Mouse (Mus musculus) stomach, embryonic 16.5 days (tissue): ENCODE measurements around the gene Pcyt1b. TPM values are rescaled to one million over a fixed set of nuclear protein-coding genes. Genes with fewer than 3 reads are reported as not detected.

ENCODE experiments used
- ATAC-seq: fragments of 200-750 bp; cut with Nextera tagmentation; 2 replicates; pipeline ENCODE4 v1.8.0; 2017; ENCODE audit warnings: moderate number of reproducible peaks, moderate TSS enrichment; ENCODE audit not compliant: insufficient read depth, low FRiP score
- H3K27ac ChIP-seq: fragments of 300-500 bp; sonication (generic); 2 replicates; pipeline ENCODE4 v1.5.1; 2014; ENCODE audit warnings: low read length
- H3K27me3 ChIP-seq: fragments of 300-500 bp; sonication (generic); 2 replicates; pipeline ENCODE4 v1.6.1; 2014; ENCODE audit warnings: low read length, control low read depth, mixed read lengths; ENCODE audit not compliant: control insufficient read depth, insufficient read depth
- H3K36me3 ChIP-seq: fragments of 300-500 bp; sonication (generic); 2 replicates; pipeline ENCODE4 v1.6.1; 2014; ENCODE audit warnings: low read length; ENCODE audit not compliant: control insufficient read depth, insufficient read depth
- H3K4me1 ChIP-seq: fragments of 300-500 bp; sonication (generic); 2 replicates; pipeline ENCODE4 v1.6.1; 2014; ENCODE audit warnings: low read length, control low read depth, mixed read lengths; ENCODE audit not compliant: control insufficient read depth, insufficient read depth
- H3K4me2 ChIP-seq: fragments of 300-500 bp; sonication (generic); 2 replicates; pipeline ENCODE4 v1.6.1; 2014; ENCODE audit warnings: low read depth, low read length, mixed read lengths
- H3K4me3 ChIP-seq: fragments of 300-500 bp; sonication (generic); replicated peaks from 2 replicates; pipeline ENCODE4 v1.5.1; 2014; ENCODE audit warnings: mild to moderate bottlenecking, low read length
- H3K9ac ChIP-seq: fragments of 300-500 bp; sonication (generic); 2 replicates; pipeline ENCODE4 v1.6.1; 2014; ENCODE audit warnings: low read length
- H3K9me3 ChIP-seq: fragments of 300-500 bp; sonication (generic); replicated peaks from 2 replicates; pipeline ENCODE4 v1.6.1; 2016; ENCODE audit warnings: low read length, control low read depth; ENCODE audit not compliant: control insufficient read depth
- WGBS: fragments of 180-500 bp; shearing (Covaris S2); extraction: QIAGEN DNeasy Blood & Tissue Kit; methylation state at CpG from one replicate; pipeline ENCODE4 v1.1.7; 2014; 5-methylcytosine and 5-hydroxymethylcytosine counted together
- polyA plus RNA-seq: library from polyadenylated mRNA; unstranded; fragments of >200 nt; fragmentation: Nextera tagmentation; extraction: Ambion mirVana; gene quantifications from 2 replicates; pipeline ENCODE4 v1.2.1, GENCODE M21; 2015

Gene Pcyt1b
- polyA plus RNA-seq, 1 experiment from 2014 or later, result 2.8 TPM

DNA sequence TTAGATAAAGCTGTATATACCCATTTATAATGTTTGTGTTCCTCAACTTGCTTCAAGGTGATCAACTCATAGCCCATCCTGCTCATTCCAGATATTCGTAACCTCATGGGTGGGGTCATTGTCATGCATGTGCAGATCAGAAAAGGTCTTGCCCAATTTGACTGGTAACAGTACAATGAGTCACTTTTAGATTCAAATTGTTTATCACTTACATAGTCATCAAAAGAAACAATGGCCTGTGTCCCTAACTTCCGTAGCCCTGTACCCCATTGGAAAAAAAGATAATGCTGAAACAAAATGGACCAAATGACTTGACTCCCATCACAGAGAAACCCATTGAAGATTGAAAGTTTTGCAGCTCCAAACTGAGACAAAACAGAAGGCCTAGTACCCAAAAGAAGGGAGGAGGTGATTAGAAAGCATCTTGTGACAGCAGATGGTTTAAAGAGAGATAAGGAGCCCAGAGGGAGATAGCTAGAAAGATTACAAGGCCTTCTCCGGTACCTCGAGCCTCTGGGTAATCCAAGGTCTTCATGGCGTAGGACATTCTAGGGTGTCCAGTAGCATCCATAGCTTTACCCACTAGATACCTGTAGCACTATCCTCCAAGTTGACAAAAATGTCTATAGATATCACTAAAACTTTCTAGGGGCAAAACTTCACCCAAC lies 9.4 kb downstream of the Pcyt1b start:
- 84% methylated on average over 5 of the region's 5 CpGs for WGBS
- no peaks in the 10 kb centered on the region for H3K36me3 ChIP-seq
- H3K4me2 ChIP-seq, result no peak overlapping the region
- H3K27ac ChIP-seq, result no peak overlapping the region
- H3K9ac ChIP-seq, result no peak overlapping the region
- ATAC-seq, result no peak
- no peaks in the 10 kb centered on the region for H3K4me1 ChIP-seq
- H3K4me3 ChIP-seq, result no peak overlapping the region
- H3K9me3 ChIP-seq, result no peaks in the 10 kb centered on the region
- H3K27me3 ChIP-seq, result no peaks in the 10 kb centered on the region

DNA sequence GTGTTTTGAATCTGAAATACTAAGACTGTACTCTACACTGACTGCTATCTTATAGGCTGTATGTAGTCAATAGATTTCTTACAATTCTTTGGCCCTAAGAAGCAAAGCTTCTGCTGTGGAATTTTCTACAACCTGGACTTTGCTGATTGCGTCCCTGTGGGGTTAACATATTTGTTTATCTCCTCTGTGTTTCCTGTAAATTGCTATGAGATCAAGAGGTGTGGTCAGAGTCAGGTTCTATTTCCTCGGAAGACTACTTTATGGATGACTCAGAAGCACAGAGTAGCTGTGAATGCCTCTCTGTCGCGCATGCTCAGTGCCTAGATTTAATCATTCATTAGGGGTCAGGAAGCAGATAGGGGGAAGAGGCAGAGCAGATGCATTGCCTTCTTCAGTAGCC lies 10.1 kb downstream of the Pcyt1b start:
- no peaks in the 10 kb centered on the region for H3K4me1 ChIP-seq
- H3K27me3 ChIP-seq, result no peaks in the 10 kb centered on the region
- H3K4me2 ChIP-seq, result no peak overlapping the region
- no peaks in the 10 kb centered on the region for H3K9me3 ChIP-seq
- no peaks in the 10 kb centered on the region for H3K36me3 ChIP-seq
- no peak overlapping the region for H3K27ac ChIP-seq
- 63% methylated on average over 4 of the region's 4 CpGs for WGBS
- no peak overlapping the region for H3K9ac ChIP-seq
- H3K4me3 ChIP-seq, result no peak overlapping the region
- no peak for ATAC-seq

DNA sequence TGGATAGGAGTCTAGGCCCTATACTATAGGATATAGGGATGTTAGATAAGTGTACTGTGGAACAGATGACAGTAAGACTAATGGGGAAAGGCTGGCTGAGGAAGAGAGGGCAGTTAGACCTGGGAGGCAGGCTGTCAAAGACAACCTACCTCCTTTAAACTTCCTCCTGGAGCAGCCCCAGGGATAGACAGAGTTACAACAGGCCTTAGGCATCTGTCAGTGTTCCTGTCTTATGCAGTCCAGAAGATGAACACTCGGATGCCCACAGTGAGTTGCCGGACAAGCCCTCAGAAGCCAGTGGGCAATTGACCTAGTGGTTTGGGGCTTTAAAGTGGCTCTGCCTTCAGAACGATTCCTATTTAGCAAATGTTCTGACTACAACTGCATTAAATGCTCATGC lies 19.8 kb downstream of the Pcyt1b start:
- Histone ChIP-seq H3K4me3 (peak overlapping the region; percentile 43; the same call in 1 of the 2 replicates), H3K4me2 (peak overlapping the region; percentile 63), H3K27ac (no peak overlapping the region), H3K27me3 (no peaks in the 10 kb centered on the region), H3K4me1 (no peaks in the 10 kb centered on the region), H3K36me3 (no peaks in the 10 kb centered on the region), H3K9ac (no peak overlapping the region), H3K9me3 (no peaks in the 10 kb centered on the region)
- no peak for ATAC-seq
- WGBS, result 37% methylated on average over 3 of the region's 3 CpGs

DNA sequence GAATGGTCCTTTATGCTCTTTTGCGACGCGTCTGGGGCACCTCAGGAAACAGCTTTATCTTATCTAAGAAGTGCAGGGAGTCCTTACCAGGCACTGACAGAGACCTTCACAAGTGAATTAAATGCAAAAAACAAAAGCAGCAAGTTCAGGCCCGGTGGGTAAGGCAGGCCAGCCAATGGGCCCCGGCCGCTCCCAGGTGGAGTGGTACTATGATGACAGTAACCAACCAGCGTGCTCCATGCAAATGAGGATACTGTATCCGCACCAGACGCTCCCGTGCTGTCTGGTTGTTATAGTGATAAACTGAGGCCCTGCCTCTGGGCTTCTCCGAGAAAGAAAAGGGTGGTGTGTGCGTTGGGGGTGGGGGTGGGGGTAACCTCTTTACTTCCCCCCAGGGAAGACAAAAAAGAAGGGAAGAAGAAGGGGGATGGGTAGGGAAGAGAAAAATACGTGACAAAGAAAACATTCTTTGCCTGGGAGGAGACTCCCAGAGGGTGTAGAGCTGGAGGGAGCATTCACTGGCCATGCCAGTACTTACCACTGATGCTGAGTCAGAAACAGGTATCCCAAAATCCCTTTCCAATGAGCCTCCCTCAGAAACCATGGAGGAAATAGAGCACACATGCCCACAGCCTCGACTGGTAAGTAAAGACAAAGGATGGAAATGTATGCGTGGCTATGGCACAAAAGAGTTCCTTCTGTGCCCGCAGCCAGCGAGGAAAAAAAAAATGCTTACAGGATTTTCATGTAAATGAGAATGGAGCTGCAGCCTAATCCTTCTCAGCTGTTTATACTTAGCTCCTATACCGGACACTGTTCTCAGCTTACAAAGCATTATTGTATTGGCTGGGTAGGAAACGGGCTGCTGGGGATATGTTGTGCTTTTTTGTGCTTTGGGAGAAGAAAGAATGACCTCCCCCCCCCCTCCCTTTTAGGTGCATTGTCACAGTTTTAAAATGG lies 20.5 kb downstream of the Pcyt1b start:
- WGBS, result 10% methylated on average over 19 of the region's 19 CpGs

DNA sequence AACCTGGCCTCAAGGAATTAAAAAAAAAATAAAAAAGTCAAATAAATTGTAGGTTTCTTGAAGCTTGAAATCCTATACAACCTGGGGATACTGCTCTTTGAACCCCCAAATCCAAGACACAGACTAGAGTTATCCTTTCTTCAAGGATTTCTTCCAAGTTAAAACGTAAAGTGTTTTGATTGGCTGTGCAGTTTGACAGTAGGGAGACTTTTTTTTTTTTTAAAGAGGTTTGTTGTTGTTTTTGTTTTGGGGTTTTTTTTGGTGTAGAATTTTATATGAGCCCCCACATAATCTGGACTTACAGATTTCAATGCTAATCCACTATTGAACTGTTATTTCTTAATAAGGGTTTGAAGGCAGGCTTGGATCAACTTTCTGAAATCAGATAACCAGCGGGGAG lies 21.6 kb downstream of the Pcyt1b start:
- 70% methylated on average over 2 of the region's 2 CpGs for WGBS
- Histone ChIP-seq H3K4me3 (no peak overlapping the region; the same call in 1 of the 2 replicates), H3K27ac (no peak overlapping the region), H3K27me3 (no peaks in the 10 kb centered on the region), H3K9me3 (no peaks in the 10 kb centered on the region), H3K36me3 (no peaks in the 10 kb centered on the region), H3K9ac (no peak overlapping the region), H3K4me2 (0 out of 2 replicates have a peak overlapping the region, but pooled peaks have one; percentile 63), H3K4me1 (no peaks in the 10 kb centered on the region)
- no peak for ATAC-seq

More for the DNA sequence above, 20.5 kb downstream of the Pcyt1b start:
- Histone ChIP-seq H3K9ac (peak overlapping the region; percentile 50), H3K4me3 (peak overlapping the region; percentile 43), H3K36me3 (no peaks in the 10 kb centered on the region), H3K4me1 (no peaks in the 10 kb centered on the region), H3K4me2 (peak overlapping the region; percentile 63), H3K27ac (no peak overlapping the region), H3K9me3 (no peaks in the 10 kb centered on the region), H3K27me3 (no peaks in the 10 kb centered on the region)
- peak; percentile 95 for ATAC-seq

DNA sequence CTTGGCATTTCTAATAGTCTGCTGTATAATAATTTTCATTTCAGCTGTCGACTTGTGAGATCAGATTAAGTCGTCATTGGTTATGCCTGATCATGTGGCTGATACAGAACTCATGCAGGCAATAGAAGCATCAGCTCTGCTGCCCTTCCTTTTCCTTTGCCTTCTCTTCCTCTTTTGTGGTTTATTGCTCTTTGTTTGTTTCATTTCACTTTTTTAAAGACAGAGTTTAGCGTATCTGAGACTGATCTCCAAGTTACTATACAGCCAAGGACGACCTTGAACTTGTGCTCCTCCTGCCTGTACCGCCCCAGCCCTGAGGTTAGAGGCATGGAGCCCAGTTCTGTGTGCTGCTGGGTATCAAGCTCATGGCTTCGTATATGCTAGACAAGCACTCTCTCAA lies 34.6 kb downstream of the Pcyt1b start:
- Histone ChIP-seq H3K9me3 (no peaks in the 10 kb centered on the region), H3K4me2 (no peak overlapping the region), H3K36me3 (no peaks in the 10 kb centered on the region), H3K27me3 (no peaks in the 10 kb centered on the region), H3K4me1 (no peaks in the 10 kb centered on the region), H3K9ac (no peak overlapping the region), H3K4me3 (no peak overlapping the region), H3K27ac (no peak overlapping the region)
- no peak for ATAC-seq
- WGBS, result 71% methylated on average over 6 of the region's 6 CpGs

DNA sequence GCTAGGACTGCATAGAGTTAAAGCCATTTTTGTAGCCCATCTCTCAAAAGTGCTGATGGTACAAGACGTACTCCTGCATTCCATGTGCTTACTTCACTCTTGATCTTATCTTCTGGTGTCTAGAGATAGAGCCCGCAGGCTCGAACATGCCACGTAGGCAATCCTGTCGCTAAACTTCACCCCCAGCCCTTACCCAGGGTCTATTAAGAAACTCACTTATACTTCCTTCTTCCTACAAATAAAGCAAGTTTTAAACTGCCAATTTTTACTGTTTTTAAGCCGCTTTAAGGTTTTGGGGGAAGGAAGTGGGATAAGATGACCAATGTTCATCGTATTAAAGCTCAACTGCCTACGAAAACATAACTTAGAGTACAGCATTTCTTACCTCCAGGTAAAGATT lies 36.0 kb downstream of the Pcyt1b start:
- Histone ChIP-seq H3K4me2 (no peak overlapping the region), H3K27ac (no peak overlapping the region), H3K9ac (no peak overlapping the region), H3K4me1 (no peaks in the 10 kb centered on the region), H3K4me3 (no peak overlapping the region), H3K36me3 (no peaks in the 10 kb centered on the region), H3K9me3 (no peaks in the 10 kb centered on the region), H3K27me3 (no peaks in the 10 kb centered on the region)
- no peak for ATAC-seq
- 76% methylated on average over 8 of the region's 8 CpGs for WGBS

DNA sequence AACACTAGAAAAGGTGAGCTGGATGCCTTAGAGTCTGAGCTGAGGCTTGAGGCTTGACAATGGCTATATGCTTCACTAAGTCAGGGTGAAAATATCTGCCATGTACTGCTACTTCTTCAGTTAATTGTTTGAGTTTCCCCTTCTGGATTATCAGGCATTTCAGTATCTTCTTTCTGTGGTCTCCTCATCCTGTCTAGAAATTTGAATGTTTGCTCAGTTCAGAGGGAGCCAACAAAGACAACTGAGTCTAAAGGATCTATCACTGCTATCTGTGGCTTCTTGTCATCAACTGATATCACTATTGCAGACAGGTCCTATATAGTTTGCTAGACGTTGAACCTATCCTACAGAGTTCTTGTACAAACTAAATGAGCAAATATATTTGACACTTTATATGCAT lies 42.9 kb downstream of the Pcyt1b start:
- WGBS, result 72% methylated on average over 1 of the region's 1 CpGs
- Histone ChIP-seq H3K36me3 (no peaks in the 10 kb centered on the region), H3K4me3 (no peak overlapping the region), H3K4me2 (no peak overlapping the region), H3K9me3 (no peaks in the 10 kb centered on the region), H3K9ac (no peak overlapping the region), H3K27ac (no peak overlapping the region), H3K27me3 (no peaks in the 10 kb centered on the region; the same call in 1 of the 2 replicates), H3K4me1 (no peaks in the 10 kb centered on the region)
- ATAC-seq, result no peak
